In genomic region chr3:34441792-34442191, GRCm38 (mm10) we compare ENCODE assay signal across 13 mouse cellular contexts.
DNase-seq lines count a peak whose midpoint lies in the region; ATAC-seq and TF ChIP-seq lines count a peak whose summit lies in the region.
"Had no signal": no experiment of that assay in that cellular context is flagged by ENCODE, and none has a peak within 500 bp of the region (broad histone marks: within the 10 kb centered on the region; RNA-seq: fewer than 3 reads in every experiment).

No protein-coding gene starts in this region.

- peaks cover 25% of the 10 kb centered on the region; the same call in 1 of the 2 replicates for H3K27me3 ChIP-seq in hindbrain, embryonic 13.5 days
- no peaks in the 10 kb centered on the region; the same call in 1 of the 2 replicates for H3K27me3 ChIP-seq in midbrain, embryonic 16.5 days (ENCODE audit: control insufficient read depth, insufficient read depth, low read depth, low read length)
- H3K27me3 ChIP-seq: CH12.LX had no signal

- WGBS in hindbrain, embryonic 13.5 days = 38% methylated on average over 4 of the region's 4 CpGs
- WGBS in midbrain, embryonic 16.5 days = 47% methylated on average over 4 of the region's 4 CpGs

- H3K27ac ChIP-seq in cortical plate, adult 2 months (ENCODE audit: insufficient read depth, low read length) = peak overlapping the region; percentile 91
- peak overlapping the region; percentile 45 for H3K27ac ChIP-seq in hindbrain, embryonic 13.5 days
- peak overlapping the region; percentile 57; the same call in 1 of the 2 replicates for H3K27ac ChIP-seq in midbrain, embryonic 16.5 days (ENCODE audit: low read length)
- H3K27ac ChIP-seq: limb, embryonic 12.5 days; stomach, postnatal 0 days had no signal

- H3K4me3 ChIP-seq in cortical plate, adult 2 months (ENCODE audit: insufficient read depth, low read length) = no peak overlapping the region
- H3K4me3 ChIP-seq in hindbrain, embryonic 13.5 days = no peak overlapping the region
- no peak overlapping the region for H3K4me3 ChIP-seq in midbrain, embryonic 16.5 days (ENCODE audit: low read depth, low read length)
- H3K4me3 ChIP-seq: limb, embryonic 12.5 days had no signal

- peaks cover 2% of the 10 kb centered on the region; the same call in 1 of the 2 replicates for H3K9me3 ChIP-seq in hindbrain, embryonic 13.5 days
- no peaks in the 10 kb centered on the region; the same call in 1 of the 2 replicates for H3K9me3 ChIP-seq in midbrain, embryonic 16.5 days (replicated peaks; ENCODE audit: control insufficient read depth, low read length, poor library complexity, severe bottlenecking)

- TF ChIP-seq POLR2A in brain, embryonic 14.5 days (IDR thresholded peaks at IDR 0.05; ENCODE audit: borderline replicate concordance, extremely low read depth, insufficient read depth, insufficient read length, poor library complexity, severe bottlenecking) = no peak
- no peak for TF ChIP-seq POLR2A in cortical plate, adult 2 months (IDR thresholded peaks at IDR 0.05; ENCODE audit: extremely low read depth, insufficient read depth, low read length)

- no peak overlapping the region for H3K9ac ChIP-seq in hindbrain, embryonic 13.5 days
- H3K9ac ChIP-seq in midbrain, embryonic 16.5 days (ENCODE audit: low read depth, low read length) = no peak overlapping the region
- H3K9ac ChIP-seq: limb, embryonic 12.5 days had no signal

- H3K4me1 ChIP-seq in cortical plate, adult 2 months (ENCODE audit: control insufficient read depth, insufficient read depth, low read length) = 0 out of 2 replicates have a peak, but pooled peaks cover 1% of the 10 kb centered on the region
- peaks cover 31% of the 10 kb centered on the region for H3K4me1 ChIP-seq in hindbrain, embryonic 13.5 days (replicated peaks)
- H3K4me1 ChIP-seq in midbrain, embryonic 16.5 days (ENCODE audit: control insufficient read depth, insufficient read depth, low read length) = peaks cover 13% of the 10 kb centered on the region

- H3K4me2 ChIP-seq in hindbrain, embryonic 13.5 days = no peak overlapping the region
- no peak overlapping the region for H3K4me2 ChIP-seq in midbrain, embryonic 16.5 days (ENCODE audit: low read length)
- H3K4me2 ChIP-seq: limb, embryonic 12.5 days had no signal

- TF ChIP-seq CTCF in brain, embryonic 14.5 days (IDR thresholded peaks at IDR 0.05; ENCODE audit: borderline replicate concordance, extremely low read depth, insufficient read depth, insufficient read length) = no peak
- TF ChIP-seq CTCF in cortical plate, adult 2 months (IDR thresholded peaks at IDR 0.05; ENCODE audit: extremely low read depth, insufficient read depth, low read length) = no peak

- peak; percentile 48 for DNase-seq in brain, embryonic 14.5 days (ENCODE audit: low read depth)
- DNase-seq in thymus, postnatal 25 days = no peak
- DNase-seq in cerebellum, adult 11-12 months = no peak
- no peak for DNase-seq in kidney, postnatal 4 days
- DNase-seq: adrenal gland, adult 8-10 months; kidney, adult 2 months; right cerebral cortex, postnatal 4 days had no signal

- no peaks in the 10 kb centered on the region for H3K36me3 ChIP-seq in hindbrain, embryonic 13.5 days
- no peaks in the 10 kb centered on the region for H3K36me3 ChIP-seq in midbrain, embryonic 16.5 days (ENCODE audit: control insufficient read depth, insufficient read depth, low read length)
- H3K36me3 ChIP-seq: limb, embryonic 12.5 days had no signal

- ATAC-seq in hindbrain, embryonic 13.5 days (ENCODE audit: low FRiP score) = peak; percentile 33; the same call in 1 of the 2 replicates
- ATAC-seq in midbrain, embryonic 16.5 days = no peak
